Mouse (Mus musculus) bone marrow macrophage, adult 2 months (primary cell): ENCODE data around the gene Parvb. TPM values are rescaled to one million over a fixed set of nuclear protein-coding genes. Genes with fewer than 3 reads are reported as not detected.

Experiments used
- H3K27ac ChIP-seq: 2 replicates; pipeline ENCODE4 v1.5.1; 2012; ENCODE audit warnings: low read depth, low read length; ENCODE audit not compliant: insufficient read depth
- H3K4me1 ChIP-seq: 2 replicates; pipeline ENCODE4 v1.6.1; 2012; ENCODE audit warnings: low read length; ENCODE audit not compliant: control insufficient read depth, insufficient read depth
- H3K4me3 ChIP-seq: 2 replicates; pipeline ENCODE4 v1.5.1; 2012; ENCODE audit warnings: mild to moderate bottlenecking, low read length, moderate library complexity; ENCODE audit not compliant: insufficient read depth
- CTCF ChIP-seq: IDR thresholded peaks from 2 replicates; pipeline ENCODE4 v1.5.1; 2012; ENCODE audit warnings: low read depth, mild to moderate bottlenecking, low read length, moderate library complexity
- POLR2A ChIP-seq: IDR thresholded peaks from 2 replicates; pipeline ENCODE4 v1.6.1; 2012; ENCODE audit warnings: mild to moderate bottlenecking, low read depth, low read length, borderline replicate concordance
- polyA plus RNA-seq: library from polyadenylated mRNA; stranded (reverse); fragments of >200 nt; gene quantifications from 2 replicates; pipeline ENCODE4 v1.2.4, GENCODE M21; 2012; ENCODE audit not compliant: missing spikeins, insufficient read depth, insufficient read length

Gene Parvb
- 34.4 and 35.7 TPM in 2 replicates for polyA plus RNA-seq

GRCm38 (mm10) chr15:84231721-84232561, at the start of gene Parvb:
Gene Parvb (plus strand): TSS chr15:84232043.
- Histone ChIP-seq H3K4me1 (peaks cover 37% of the 10 kb centered on the region), H3K4me3 (peak within 1 kb of the TSS; percentile 77), H3K27ac (peak within 1 kb of the TSS; percentile 50)
- TF ChIP-seq POLR2A (no peak), CTCF (no peak)

- TF ChIP-seq POLR2A, result no peak
- no peak for TF ChIP-seq CTCF
- H3K4me1 ChIP-seq, result peaks cover 24% of the 10 kb centered on the region
- no peak overlapping the region for H3K4me3 ChIP-seq
- peak overlapping the region; percentile 74 for H3K27ac ChIP-seq
These were observed 47.9 kb upstream of the Parvb start for GRCm38 (mm10) chr15:84183967-84184366.

GRCm38 (mm10) chr15:84186196-84186595, 45.6 kb upstream of the Parvb start:
- H3K4me1 ChIP-seq, result peaks cover 37% of the 10 kb centered on the region
- H3K27ac ChIP-seq, result no peak overlapping the region
- TF ChIP-seq CTCF, result no peak
- TF ChIP-seq POLR2A, result no peak
- no peak overlapping the region for H3K4me3 ChIP-seq

DNA sequence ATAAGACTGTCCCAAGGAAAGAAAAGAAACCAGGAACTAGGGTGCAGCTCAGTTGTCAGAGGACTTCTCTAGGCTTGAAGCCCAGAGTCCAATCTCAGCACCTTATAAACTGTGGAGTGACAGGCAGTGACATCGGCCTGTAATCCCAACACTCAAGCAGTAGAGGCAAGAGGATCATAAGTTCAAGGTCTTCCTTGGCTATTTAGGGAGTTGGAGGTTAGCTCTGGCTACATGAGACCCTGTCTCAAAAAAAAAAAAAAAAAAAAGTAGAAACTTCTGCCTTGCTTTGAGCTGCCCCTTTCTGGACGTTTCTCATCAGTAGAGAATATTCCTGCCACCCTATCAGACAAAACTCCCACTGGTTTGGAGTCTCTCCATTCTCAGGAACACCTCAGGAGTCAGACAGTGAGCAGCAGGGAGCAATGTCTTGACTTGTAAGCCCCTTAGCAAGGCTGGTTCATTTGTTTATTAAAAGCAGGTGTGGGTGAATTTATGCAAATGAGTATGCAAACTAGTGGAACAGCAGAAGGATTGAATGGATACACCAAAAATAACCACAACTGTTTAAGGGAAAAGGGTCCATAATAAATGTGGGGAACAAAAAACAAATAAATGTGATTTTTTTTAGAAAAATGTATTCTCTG, 42.8 kb upstream of the Parvb start:
- H3K4me1 ChIP-seq, result peaks cover 38% of the 10 kb centered on the region

DNA sequence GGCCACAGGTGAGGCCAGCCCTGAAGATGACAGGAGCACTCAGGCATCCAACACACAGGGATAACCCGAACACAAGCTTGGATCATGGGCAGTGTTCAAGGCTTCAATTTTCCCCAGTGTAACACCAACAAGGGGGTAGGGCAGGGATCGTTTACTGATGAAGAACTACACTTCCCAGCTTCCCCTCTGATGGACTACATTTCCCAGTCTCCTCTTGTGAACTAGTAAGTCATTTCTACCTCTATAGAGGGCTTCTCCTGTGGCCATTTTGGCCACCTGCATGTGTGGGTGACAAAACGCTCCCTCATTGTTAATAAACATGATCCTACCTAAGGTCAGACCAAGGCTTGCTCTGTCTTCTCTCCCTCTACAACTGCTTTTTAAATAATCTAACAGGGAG, 42.0 kb upstream of the Parvb start:
- H3K27ac ChIP-seq, result no peak overlapping the region
- TF ChIP-seq CTCF, result no peak
- no peak for TF ChIP-seq POLR2A
- H3K4me1 ChIP-seq, result peaks cover 31% of the 10 kb centered on the region
- no peak overlapping the region for H3K4me3 ChIP-seq

More for the DNA sequence above, 42.8 kb upstream of the Parvb start:
- TF ChIP-seq CTCF (no peak), POLR2A (no peak)
- Histone ChIP-seq H3K27ac (no peak overlapping the region), H3K4me3 (no peak overlapping the region)

- Histone ChIP-seq H3K4me3 (peak overlapping the region; percentile 72), H3K4me1 (peaks cover 26% of the 10 kb centered on the region), H3K27ac (peak overlapping the region; percentile 84)
- no peak for TF ChIP-seq CTCF
- TF ChIP-seq POLR2A, result peak; percentile 62; the same call in 1 of the 2 replicates
These were observed 40.2 kb upstream of the Parvb start for GRCm38 (mm10) chr15:84191724-84192057.

DNA sequence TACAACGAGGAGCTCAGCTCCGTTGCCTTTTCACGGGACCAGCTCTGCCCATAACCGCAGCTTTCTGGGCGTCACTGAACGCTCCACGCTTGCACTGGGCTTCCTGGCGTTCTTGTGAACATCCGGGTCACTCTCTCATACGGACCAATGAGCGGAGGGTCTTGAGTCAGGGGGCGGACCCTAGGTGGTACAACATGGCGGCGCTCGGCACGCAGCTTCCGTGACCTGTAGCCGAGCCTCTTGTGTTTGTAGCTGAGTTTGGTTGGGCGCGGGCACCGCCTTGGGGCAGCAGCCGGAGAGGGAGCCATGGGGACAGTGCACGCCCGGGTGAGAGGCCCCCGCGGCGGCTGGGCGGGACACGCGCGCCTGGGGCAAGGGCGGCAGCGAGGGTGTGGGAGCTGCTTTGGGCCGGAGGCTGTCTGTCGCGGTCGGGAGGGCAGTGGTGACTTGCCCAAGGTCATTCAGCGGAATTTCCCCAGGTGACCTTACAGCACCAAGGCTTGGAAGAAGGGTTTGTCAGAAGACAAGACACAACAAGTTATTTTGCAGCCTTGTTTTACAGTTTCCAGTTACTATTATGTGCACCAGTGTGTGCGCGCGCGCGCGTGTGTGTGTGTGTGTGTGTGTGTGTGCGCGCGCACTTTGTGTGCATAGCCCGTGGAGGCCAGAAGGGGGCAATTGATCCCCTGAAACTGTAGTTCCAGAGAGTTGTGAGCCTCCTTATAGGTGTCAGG, 39.6 kb upstream of the Parvb start, which contains the start of gene Samm50:
Gene Samm50 (plus strand): TSS at position 184 of the 734 bp plus-strand sequence.
- peak; percentile 29; the same call in 1 of the 2 replicates for TF ChIP-seq CTCF
- no peak for TF ChIP-seq POLR2A
- peak within 1 kb of the TSS; percentile 72 for H3K4me3 ChIP-seq
- H3K4me1 ChIP-seq, result peaks cover 24% of the 10 kb centered on the region
- peak within 1 kb of the TSS; percentile 84 for H3K27ac ChIP-seq

DNA sequence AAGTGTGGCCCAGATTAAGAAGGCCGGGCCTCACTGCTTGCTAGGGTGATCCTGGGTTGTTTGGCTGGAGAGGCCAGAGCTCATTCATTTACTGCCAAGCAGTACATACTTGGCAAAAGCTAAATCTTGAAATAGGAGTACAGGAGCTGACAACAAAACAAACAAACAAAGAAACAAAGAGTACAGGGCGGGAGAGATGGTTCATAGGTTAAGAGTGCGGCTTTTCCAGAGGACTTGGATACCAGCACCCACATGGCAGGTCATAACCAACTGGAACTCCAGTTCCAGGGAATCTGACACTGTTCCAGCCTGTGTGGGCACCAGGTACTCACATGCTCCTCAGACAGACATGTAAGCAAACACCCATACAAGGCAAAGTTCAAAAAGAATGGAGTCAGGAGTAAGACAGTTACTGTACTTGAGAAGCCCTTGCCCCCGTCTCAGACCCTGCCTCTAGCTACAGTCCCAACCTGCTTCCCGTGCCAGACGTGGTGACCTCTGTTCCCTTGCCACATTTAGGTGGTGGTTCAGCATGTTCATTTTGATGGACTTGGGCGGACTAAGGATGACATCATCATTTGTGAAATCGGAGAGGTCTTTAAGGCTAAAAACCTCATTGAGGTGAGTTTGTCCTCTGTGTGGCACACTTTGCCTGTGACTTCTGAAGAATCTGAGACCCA, 35.2 kb upstream of the Parvb start:
- Histone ChIP-seq H3K27ac (no peak overlapping the region), H3K4me3 (no peak overlapping the region), H3K4me1 (peaks cover 11% of the 10 kb centered on the region)
- TF ChIP-seq POLR2A (no peak), CTCF (no peak)

- H3K4me1 ChIP-seq, result peaks cover 8% of the 10 kb centered on the region
These were observed 24.5 kb upstream of the Parvb start for GRCm38 (mm10) chr15:84207327-84207726.

More at GRCm38 (mm10) chr15:84207327-84207726, 24.5 kb upstream of the Parvb start:
- H3K27ac ChIP-seq, result no peak overlapping the region
- no peak for TF ChIP-seq CTCF
- TF ChIP-seq POLR2A, result no peak
- H3K4me3 ChIP-seq, result no peak overlapping the region
